Mouse (Mus musculus) gonadal fat pad, adult 2 months (tissue): ENCODE data around the gene Zic4. TPM values are rescaled to one million over a fixed set of nuclear protein-coding genes. Genes with fewer than 3 reads are reported as not detected.

Source experiments
- DNase-seq: peaks from one replicate; pipeline ENCODE4 v3.0.0-alpha.2; 2012; ENCODE audit warnings: low read depth
- polyA plus RNA-seq: library from polyadenylated mRNA; depleted of rRNA; stranded (reverse); fragments of >200 nt; gene quantifications from 2 replicates; pipeline ENCODE4 v1.2.3, GENCODE M21; 2012

Zic4 gene
- polyA plus RNA-seq, 1 experiment: not detected

GRCm38 (mm10) chr9:91379781-91380457, 17.7 kb downstream of the Zic4 start:
- no peak for DNase-seq

GRCm38 (mm10) chr9:91380458-91380914, 18.3 kb downstream of the Zic4 start:
- DNase-seq: no peak

- DNase-seq: no peak
Observed at GRCm38 (mm10) chr9:91381284-91382110, 19.3 kb downstream of the Zic4 start.

- DNase-seq: no peak
Observed at GRCm38 (mm10) chr9:91382111-91382379, 19.8 kb downstream of the Zic4 start.

DNA sequence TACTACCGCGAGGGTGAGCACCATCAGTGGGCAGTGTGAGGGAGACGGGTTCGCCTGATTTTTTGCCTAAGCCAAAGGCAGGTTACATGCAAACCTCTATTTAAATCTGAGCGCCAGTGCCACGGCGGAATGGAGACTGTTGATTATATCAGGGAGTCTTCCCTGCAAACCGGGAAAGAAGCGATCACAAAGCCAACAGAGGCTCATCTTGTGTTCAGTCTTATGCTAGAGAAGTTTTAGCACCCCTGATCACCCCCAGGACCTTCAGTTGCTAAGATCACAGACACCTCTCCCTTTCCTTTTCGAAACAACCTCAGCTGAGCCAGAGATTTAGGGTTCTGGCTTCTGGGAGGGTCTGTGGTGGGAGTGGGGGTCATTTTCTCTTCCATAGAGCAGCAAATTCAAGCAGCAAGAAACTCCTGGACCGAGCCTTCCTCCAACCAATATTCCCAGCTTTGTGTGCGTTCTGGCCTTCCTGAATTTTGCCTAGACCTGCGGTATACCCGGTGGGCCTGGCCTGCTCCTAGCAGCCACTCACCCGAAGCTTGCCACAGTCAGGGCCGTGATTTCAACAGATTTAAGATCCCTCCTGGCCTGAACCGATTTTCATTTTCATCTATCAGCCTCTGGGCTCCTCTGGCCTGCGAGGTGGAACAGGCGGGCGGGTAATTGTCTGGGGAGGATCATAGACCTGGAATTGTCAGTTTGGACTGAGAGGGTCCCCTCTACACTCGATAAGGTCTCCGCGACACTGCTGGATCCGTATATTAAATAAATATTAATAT, 20.4 kb downstream of the Zic4 start:
- no peak for DNase-seq

DNA sequence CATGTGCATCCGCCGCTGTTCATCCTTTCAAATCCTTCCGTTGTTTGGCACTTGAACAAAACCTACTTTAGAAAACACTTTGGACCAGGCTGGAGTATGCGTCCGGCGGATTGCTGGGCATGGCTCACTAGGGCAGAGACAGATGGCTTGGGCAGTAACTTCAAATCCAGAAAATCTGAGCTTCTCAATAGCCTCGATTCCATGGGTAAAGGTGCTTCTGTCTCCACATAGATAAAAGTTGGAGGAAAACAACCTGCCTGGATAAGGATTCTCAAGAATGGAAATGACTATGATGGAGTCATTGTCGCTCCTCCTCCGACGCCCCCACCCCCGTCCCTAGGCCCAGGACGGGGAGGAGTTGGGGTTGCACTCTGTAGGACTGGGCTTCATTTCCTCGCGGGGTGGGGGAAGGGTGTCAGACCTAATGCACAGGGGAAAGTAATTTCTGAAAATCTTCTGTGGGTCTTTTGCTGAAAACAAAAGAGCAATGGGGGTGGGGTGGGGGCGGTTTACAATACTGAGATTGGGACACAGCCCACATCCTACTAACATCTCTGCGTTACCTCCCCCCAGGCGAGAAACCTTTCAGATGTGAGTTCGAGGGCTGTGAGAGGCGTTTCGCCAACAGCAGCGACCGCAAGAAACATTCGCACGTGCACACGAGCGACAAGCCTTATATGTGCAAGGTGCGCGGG, 21.4 kb downstream of the Zic4 start:
- DNase-seq: no peak

DNA sequence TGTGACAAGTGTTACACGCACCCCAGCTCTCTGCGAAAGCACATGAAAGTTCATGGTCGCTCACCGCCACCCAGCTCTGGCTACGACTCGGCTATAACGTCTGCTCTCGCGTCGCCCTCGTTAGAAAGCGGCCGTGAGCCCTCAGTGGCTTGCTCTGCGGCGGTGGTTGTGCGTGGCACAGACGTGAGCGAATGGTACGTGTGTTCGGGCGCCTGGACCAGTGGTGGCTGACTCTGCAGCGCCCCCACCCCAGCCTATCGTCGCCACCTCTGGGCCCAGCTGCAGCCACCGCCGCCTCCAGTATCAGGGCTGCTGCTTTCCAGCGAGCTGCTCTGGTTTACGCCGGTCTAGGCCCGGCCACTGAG, 21.9 kb downstream of the Zic4 start:
- DNase-seq: no peak

DNA sequence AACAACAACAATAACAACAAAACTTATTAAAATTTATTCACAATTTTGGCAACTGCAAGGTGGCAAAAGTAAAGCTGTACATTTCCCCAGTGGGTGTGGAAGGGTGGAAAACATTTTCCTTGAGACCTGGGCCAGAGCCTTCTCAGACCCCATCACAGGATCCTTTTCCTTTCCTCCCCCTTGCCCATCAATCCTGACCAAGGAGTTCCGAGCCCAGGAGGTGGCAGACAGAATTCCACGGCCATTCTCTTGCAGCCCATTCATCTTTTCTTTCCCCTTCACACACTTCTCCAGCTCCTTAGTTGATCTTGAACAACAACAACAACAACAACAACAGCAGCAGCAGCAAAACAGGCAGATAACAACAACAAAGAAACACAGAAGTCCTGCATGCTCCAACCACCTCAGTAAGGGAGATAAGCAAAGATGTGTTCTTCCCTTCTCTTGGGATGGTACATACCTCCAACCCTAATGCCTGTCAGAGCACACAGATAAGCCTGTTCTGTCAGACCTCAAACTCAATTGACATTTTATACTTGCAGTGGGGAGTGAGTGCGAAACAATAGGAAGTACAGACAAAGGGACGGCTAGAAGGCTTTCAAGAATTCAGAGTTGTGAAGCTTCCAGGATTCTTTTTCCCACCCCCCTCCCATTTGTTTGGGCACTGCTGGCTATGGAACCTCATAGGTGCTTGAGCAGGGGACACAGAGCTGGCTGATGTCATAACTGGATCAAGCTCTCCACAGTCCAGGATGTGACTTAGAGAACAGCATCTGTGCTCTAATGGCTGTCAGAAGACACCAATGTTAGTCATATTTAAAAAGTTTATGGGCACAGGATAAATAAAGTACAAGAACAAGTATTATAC, 22.7 kb downstream of the Zic4 start:
- no peak for DNase-seq

- DNase-seq: no peak
Observed at GRCm38 (mm10) chr9:91385561-91386430, 23.6 kb downstream of the Zic4 start.

- DNase-seq: no peak
Observed at GRCm38 (mm10) chr9:91386502-91386890, 24.3 kb downstream of the Zic4 start.

- no peak for DNase-seq
Observed at GRCm38 (mm10) chr9:91386891-91387739, 24.9 kb downstream of the Zic4 start.

GRCm38 (mm10) chr9:91387740-91388080, 25.5 kb downstream of the Zic4 start:
- no peak for DNase-seq

DNA sequence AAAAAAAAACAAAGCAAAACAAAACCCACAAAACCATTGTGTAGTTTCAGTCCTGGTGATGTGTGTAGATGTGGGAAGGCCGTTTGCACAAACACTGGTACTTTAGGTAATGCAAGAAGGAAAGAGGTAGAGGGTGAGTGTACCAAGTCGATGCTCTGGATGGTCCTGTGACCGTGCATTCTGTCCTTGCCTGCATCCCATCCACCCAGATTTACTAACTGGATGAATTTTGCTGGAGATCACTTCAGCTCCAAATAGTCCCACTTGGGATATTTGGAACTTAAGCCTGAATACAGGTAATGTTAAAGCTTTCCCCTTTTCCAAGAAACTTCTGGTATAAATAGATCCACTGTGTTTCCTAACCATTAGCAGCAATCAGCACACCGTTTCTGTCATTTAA, 26.0 kb downstream of the Zic4 start:
- no peak for DNase-seq

DNA sequence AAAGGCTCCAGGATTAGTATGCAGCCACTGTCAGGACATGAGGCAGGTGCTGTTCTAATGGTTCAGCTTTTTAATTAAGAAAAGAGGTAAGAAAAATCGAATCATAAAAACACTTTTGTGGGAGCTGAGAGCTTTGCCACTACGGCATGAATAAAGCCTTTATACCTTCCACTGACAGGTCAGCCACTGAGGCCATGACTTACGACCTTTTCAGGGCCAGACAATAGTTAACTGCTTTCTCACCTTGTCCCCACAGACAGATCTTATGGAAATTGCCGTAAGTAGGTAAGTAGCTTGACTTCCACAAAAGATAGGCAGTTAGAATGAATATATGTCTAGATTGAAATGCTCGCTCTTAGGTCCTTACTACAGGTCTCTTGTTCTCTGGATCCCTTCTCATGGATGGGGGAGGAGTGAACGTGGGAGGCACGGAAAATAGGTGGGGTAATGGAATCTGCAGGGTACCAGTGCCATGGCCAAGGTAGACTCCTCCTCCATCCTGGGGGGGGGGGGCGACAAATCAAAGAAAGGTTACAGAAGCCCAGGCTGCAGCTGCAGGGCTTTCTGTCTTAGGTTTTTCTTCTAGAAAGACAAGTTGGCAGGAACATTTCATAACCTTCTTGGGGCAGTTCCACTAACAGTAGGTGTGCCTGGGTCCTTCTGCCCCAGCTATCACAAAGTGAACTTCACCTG, 31.3 kb downstream of the Zic4 start:
- no peak for DNase-seq

- no peak for DNase-seq
Observed at GRCm38 (mm10) chr9:91394211-91394646, 32.0 kb downstream of the Zic4 start.

GRCm38 (mm10) chr9:91395066-91395772, 33.0 kb downstream of the Zic4 start:
- DNase-seq: no peak

DNA sequence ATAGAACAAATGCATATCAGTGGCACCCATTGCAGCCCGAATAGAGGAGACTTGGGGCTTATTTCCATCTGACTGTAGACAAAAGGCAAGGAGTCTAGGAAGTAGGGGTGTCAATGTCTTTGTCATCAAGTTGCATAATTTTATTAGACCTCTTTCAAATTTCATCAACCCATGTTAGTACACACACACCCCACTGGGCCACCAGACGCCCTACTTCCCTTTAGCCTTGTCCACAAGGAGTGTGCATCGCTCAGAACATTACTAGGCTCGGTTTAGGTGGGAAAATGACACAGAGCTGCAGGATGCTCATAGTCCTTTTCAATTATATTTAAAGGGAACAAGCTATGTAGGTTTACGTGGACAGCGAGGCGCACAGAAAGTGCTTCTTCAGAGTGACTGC, 37.8 kb downstream of the Zic4 start:
- no peak for DNase-seq

DNA sequence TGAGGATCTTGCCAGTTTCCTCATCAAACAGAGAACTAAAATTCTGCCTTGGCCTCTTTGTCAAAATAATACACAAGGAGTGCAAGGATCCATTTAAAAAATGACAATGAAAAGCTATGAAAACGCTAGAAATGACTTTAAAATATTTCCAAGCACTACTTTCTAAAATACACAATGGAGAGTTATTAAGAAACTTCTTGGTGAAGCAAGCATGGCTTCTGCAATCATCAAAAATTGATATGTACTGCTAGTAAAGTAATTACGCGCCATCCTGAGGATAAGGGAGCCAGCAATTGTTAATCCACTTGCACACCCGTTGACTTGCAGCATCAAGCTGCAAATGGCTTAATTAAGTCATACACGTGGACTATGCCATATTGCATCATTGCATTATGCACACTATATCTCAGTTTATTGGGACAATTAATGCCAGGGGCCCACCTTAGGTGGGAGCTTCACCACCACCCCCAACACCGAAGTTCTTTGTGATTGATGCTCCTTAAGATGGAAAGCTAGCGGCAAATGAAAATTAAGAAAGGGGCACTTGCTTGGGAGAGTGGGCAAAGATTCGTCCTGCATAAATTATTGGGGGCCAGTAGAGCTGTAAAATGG, 38.4 kb downstream of the Zic4 start:
- no peak for DNase-seq
